Mouse (Mus musculus) liver, postnatal 0 days (tissue): ENCODE measurements around the gene Nrip1. TPM values are rescaled to one million over a fixed set of nuclear protein-coding genes. Genes with fewer than 3 reads are reported as not detected.

ENCODE experiments used
- ATAC-seq: fragments of 200-750 bp; cut with Nextera tagmentation; 2 replicates; pipeline ENCODE4 v1.8.0; 2017; ENCODE audit warnings: mild to moderate bottlenecking, moderate library complexity
- DNase-seq: peaks from one replicate; pipeline ENCODE4 v3.0.0-alpha.2; 2016
- H3K27ac ChIP-seq: fragments of 300-500 bp; sonication (generic); 2 replicates; pipeline ENCODE4 v1.5.1; 2014; ENCODE audit warnings: antibody characterized with exemption, moderate library complexity, mild to moderate bottlenecking, low read depth
- H3K27me3 ChIP-seq: fragments of 300-500 bp; sonication (generic); 2 replicates; pipeline ENCODE4 v1.6.1; 2014; ENCODE audit warnings: low read length, control low read depth, mixed read lengths; ENCODE audit not compliant: insufficient read depth
- H3K36me3 ChIP-seq: fragments of 300-500 bp; sonication (generic); replicated peaks from 2 replicates; pipeline ENCODE4 v1.6.1; 2014; ENCODE audit warnings: mild to moderate bottlenecking, control low read depth, low read length, moderate library complexity, mixed read lengths; ENCODE audit not compliant: insufficient read depth
- H3K4me1 ChIP-seq: fragments of 300-500 bp; sonication (generic); 2 replicates; pipeline ENCODE4 v1.6.1; 2014; ENCODE audit warnings: antibody characterized with exemption, mild to moderate bottlenecking, control low read depth; ENCODE audit not compliant: insufficient read depth
- H3K4me2 ChIP-seq: fragments of 300-500 bp; sonication (generic); 2 replicates; pipeline ENCODE4 v1.6.1; 2014; ENCODE audit warnings: low read depth, mild to moderate bottlenecking, low read length, moderate library complexity, mixed read lengths
- H3K4me3 ChIP-seq: fragments of 300-500 bp; sonication (generic); 2 replicates; pipeline ENCODE4 v1.5.1; 2014; ENCODE audit warnings: low read depth, low read length
- H3K9ac ChIP-seq: fragments of 300-500 bp; sonication (generic); replicated peaks from 2 replicates; pipeline ENCODE4 v1.6.1; 2014; ENCODE audit warnings: mild to moderate bottlenecking, moderate library complexity
- H3K9me3 ChIP-seq: fragments of 300-500 bp; sonication (generic); 2 replicates; pipeline ENCODE4 v1.6.1; 2016; ENCODE audit warnings: mild to moderate bottlenecking, control low read depth, low read length, mixed read lengths
- CTCF ChIP-seq: sonication (generic); IDR thresholded peaks from 2 replicates; pipeline ENCODE4 v1.5.1; 2016; ENCODE audit warnings: antibody characterized with exemption, low read depth
- EP300 ChIP-seq: IDR thresholded peaks from 2 replicates; pipeline ENCODE4 v1.6.1; 2016; ENCODE audit warnings: antibody characterized with exemption, low read depth, mild to moderate bottlenecking
- WGBS: fragments of 180-500 bp; shearing (Covaris S2); extraction: QIAGEN DNeasy Blood & Tissue Kit; methylation state at CpG from one replicate; pipeline ENCODE4 v1.1.7; 2014; ENCODE audit not compliant: insufficient replicate concordance; 5-methylcytosine and 5-hydroxymethylcytosine counted together
- polyA plus RNA-seq: library from polyadenylated mRNA; unstranded; fragments of >200 nt; fragmentation: Nextera tagmentation; extraction: Ambion mirVana; gene quantifications from 2 replicates; pipeline ENCODE4 v1.2.1, GENCODE M21; 2015

The Nrip1 gene
- polyA plus RNA-seq, 1 experiment from 2014 or later: 11.2 TPM

- WGBS: 38% methylated on average over 6 of the region's 6 CpGs
- Histone ChIP-seq H3K4me1 (peaks cover 19% of the 10 kb centered on the region), H3K9ac (peak overlapping the region; percentile 97; the same call in 1 of the 2 replicates), H3K27ac (peak overlapping the region; percentile 53; the same call in 1 of the 2 replicates), H3K9me3 (no peaks in the 10 kb centered on the region), H3K27me3 (no peaks in the 10 kb centered on the region), H3K36me3 (no peaks in the 10 kb centered on the region), H3K4me2 (peak overlapping the region; percentile 92), H3K4me3 (peak overlapping the region; percentile 92)
- DNase-seq (peak; percentile 58), ATAC-seq (peak; percentile 18)
- peak; percentile 38; the same call in 1 of the 2 replicates for TF ChIP-seq EP300
- TF ChIP-seq CTCF: peak; percentile 78
Observed at GRCm38 (mm10) chr16:76370041-76370715, 3.4 kb downstream of the Nrip1 start.

- no peak for DNase-seq
Observed at GRCm38 (mm10) chr16:76369236-76369635, 4.4 kb downstream of the Nrip1 start.

GRCm38 (mm10) chr16:76367261-76367908 lies 6.2 kb downstream of the Nrip1 start:
- Histone ChIP-seq H3K4me1 (peaks cover 21% of the 10 kb centered on the region), H3K36me3 (no peaks in the 10 kb centered on the region), H3K9me3 (no peaks in the 10 kb centered on the region), H3K4me2 (0 out of 2 replicates have a peak overlapping the region, but pooled peaks have one; percentile 2), H3K27me3 (no peaks in the 10 kb centered on the region), H3K27ac (no peak overlapping the region), H3K4me3 (no peak overlapping the region), H3K9ac (no peak overlapping the region)
- 71% methylated on average over 12 of the region's 12 CpGs for WGBS
- no peak for ATAC-seq
- DNase-seq: no peak
- TF ChIP-seq CTCF (no peak), EP300 (no peak)

More at GRCm38 (mm10) chr16:76369236-76369635, 4.4 kb downstream of the Nrip1 start:
- peaks cover 22% of the 10 kb centered on the region for H3K4me1 ChIP-seq
- 77% methylated on average over 9 of the region's 9 CpGs for WGBS
- no peaks in the 10 kb centered on the region for H3K27me3 ChIP-seq
- no peak overlapping the region for H3K4me3 ChIP-seq
- ATAC-seq: no peak
- H3K36me3 ChIP-seq: no peaks in the 10 kb centered on the region
- H3K9me3 ChIP-seq: no peaks in the 10 kb centered on the region
- peak overlapping the region; percentile 92; the same call in 1 of the 2 replicates for H3K4me2 ChIP-seq
- TF ChIP-seq CTCF: no peak
- TF ChIP-seq EP300: no peak
- no peak overlapping the region for H3K27ac ChIP-seq
- H3K9ac ChIP-seq: no peak overlapping the region

- Histone ChIP-seq H3K27ac (no peak overlapping the region), H3K9me3 (no peaks in the 10 kb centered on the region), H3K4me2 (peak overlapping the region; percentile 54), H3K4me3 (0 out of 2 replicates have a peak overlapping the region, but pooled peaks have one; percentile 21), H3K36me3 (no peaks in the 10 kb centered on the region), H3K27me3 (no peaks in the 10 kb centered on the region), H3K4me1 (peaks cover 21% of the 10 kb centered on the region), H3K9ac (no peak overlapping the region)
- ATAC-seq: no peak
- 37% methylated on average over 17 of the region's 17 CpGs for WGBS
- DNase-seq: no peak
- TF ChIP-seq EP300 (no peak), CTCF (peak; percentile 46)
Observed at GRCm38 (mm10) chr16:76365790-76366406, 7.7 kb downstream of the Nrip1 start.

- Histone ChIP-seq H3K27me3 (no peaks in the 10 kb centered on the region), H3K36me3 (no peaks in the 10 kb centered on the region), H3K4me3 (no peak overlapping the region), H3K4me1 (peaks cover 20% of the 10 kb centered on the region), H3K4me2 (peak overlapping the region; percentile 54), H3K27ac (0 out of 2 replicates have a peak overlapping the region, but pooled peaks have one; percentile 13), H3K9me3 (no peaks in the 10 kb centered on the region), H3K9ac (no peak overlapping the region)
- TF ChIP-seq EP300 (no peak), CTCF (no peak)
- ATAC-seq (no peak), DNase-seq (no peak)
- 76% methylated on average over 10 of the region's 10 CpGs for WGBS
Observed at GRCm38 (mm10) chr16:76365237-76365636, 8.4 kb downstream of the Nrip1 start.

GRCm38 (mm10) chr16:76363641-76364040 lies 10.0 kb downstream of the Nrip1 start:
- no peak overlapping the region for H3K9ac ChIP-seq
- ATAC-seq (no peak), DNase-seq (no peak)
- peaks cover 14% of the 10 kb centered on the region for H3K4me1 ChIP-seq
- no peak overlapping the region for H3K4me2 ChIP-seq
- no peaks in the 10 kb centered on the region for H3K27me3 ChIP-seq
- H3K9me3 ChIP-seq: no peaks in the 10 kb centered on the region
- no peak for TF ChIP-seq CTCF
- TF ChIP-seq EP300: no peak
- 83% methylated on average over 3 of the region's 3 CpGs for WGBS
- no peak overlapping the region for H3K27ac ChIP-seq
- H3K36me3 ChIP-seq: no peaks in the 10 kb centered on the region
- H3K4me3 ChIP-seq: no peak overlapping the region
